ENCODE assay signal across 17 mouse cellular contexts in the genomic region with DNA sequence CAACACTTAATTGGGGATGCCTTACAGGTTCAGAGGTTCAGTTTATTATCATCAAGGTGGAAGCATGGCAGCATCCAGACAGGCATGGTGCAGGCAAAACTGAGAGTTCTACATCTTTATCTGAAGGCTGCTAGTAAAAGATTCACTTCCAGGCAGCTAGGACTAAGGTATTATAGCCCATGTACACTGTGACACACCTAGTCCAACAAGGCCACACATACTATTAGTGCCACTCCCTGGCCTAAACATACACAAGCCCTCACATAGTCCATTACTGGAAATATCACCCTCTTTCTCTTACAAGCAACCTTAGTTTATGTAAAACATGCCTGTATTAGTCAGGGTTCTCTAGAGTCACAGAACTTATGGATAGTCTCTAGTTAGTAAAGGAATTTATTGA.
"Had no signal": no experiment of that assay in that cellular context is flagged by ENCODE, and none has a peak within 500 bp of the region (broad histone marks: within the 10 kb centered on the region; RNA-seq: fewer than 3 reads in every experiment).

No protein-coding gene starts in this region.

- ATAC-seq: liver, postnatal 0 days; lung, postnatal 0 days; midbrain, embryonic 13.5 days; midbrain, embryonic 15.5 days had no signal

- H3K9me3 ChIP-seq: liver, embryonic 15.5 days; lung, embryonic 15.5 days; megakaryocyte, embryonic 14.5 days; midbrain, embryonic 13.5 days; midbrain, embryonic 15.5 days; neural tube, embryonic 12.5 days had no signal

- DNase-seq: liver, postnatal 0 days; lung, adult 2 months; lung, postnatal 14 days; lung, postnatal 36 days; right cerebral cortex, postnatal 14 days; thymus, adult 2 months; thymus, postnatal 25 days; thymus, postnatal 4 days had no signal

- H3K9ac ChIP-seq: liver, embryonic 15.5 days; liver, postnatal 0 days; lung, embryonic 15.5 days; midbrain, embryonic 13.5 days; midbrain, embryonic 15.5 days; neural tube, embryonic 12.5 days had no signal

- H3K4me2 ChIP-seq: liver, embryonic 15.5 days; lung, embryonic 15.5 days; midbrain, embryonic 11.5 days; midbrain, embryonic 13.5 days; midbrain, embryonic 15.5 days; neural tube, embryonic 12.5 days had no signal

- H3K27me3 ChIP-seq: liver, embryonic 15.5 days; lung, embryonic 15.5 days; midbrain, embryonic 13.5 days; midbrain, embryonic 15.5 days; neural tube, embryonic 12.5 days had no signal

- H3K36me3 ChIP-seq: liver, embryonic 15.5 days; lung, embryonic 15.5 days; midbrain, embryonic 13.5 days; midbrain, embryonic 15.5 days; neural tube, embryonic 12.5 days had no signal

- H3K4me1 ChIP-seq: liver, embryonic 15.5 days; lung, embryonic 15.5 days; midbrain, embryonic 15.5 days; neural tube, embryonic 12.5 days had no signal

- H3K27ac ChIP-seq: liver, embryonic 15.5 days; lung, embryonic 15.5 days; macrophage; midbrain, embryonic 13.5 days; midbrain, embryonic 15.5 days; neural tube, embryonic 12.5 days had no signal

- H3K4me3 ChIP-seq: liver, embryonic 15.5 days; lung, embryonic 15.5 days; megakaryocyte, embryonic 14.5 days; midbrain, embryonic 13.5 days; midbrain, embryonic 15.5 days; neural tube, embryonic 12.5 days had no signal
